Mouse (Mus musculus) testis, adult 10 weeks (tissue): ENCODE results near the gene Vmn1r14. TPM values are rescaled to one million over a fixed set of nuclear protein-coding genes. Genes with fewer than 3 reads are reported as not detected.

ENCODE experiments used
- polyA plus RNA-seq: library from polyadenylated mRNA; stranded (reverse); fragments of 350-450 nt; fragmentation: Illumina TruSeq; extraction: RNeasy Lipid Tissue Mini Kit (QIAGEN cat#74804); gene quantifications from one replicate; pipeline ENCODE4 v1.2.3, GENCODE M21; 2014; ENCODE audit warnings: low read depth, low replicate concordance

The Vmn1r14 gene
- 0.03 TPM for polyA plus RNA-seq

DNA sequence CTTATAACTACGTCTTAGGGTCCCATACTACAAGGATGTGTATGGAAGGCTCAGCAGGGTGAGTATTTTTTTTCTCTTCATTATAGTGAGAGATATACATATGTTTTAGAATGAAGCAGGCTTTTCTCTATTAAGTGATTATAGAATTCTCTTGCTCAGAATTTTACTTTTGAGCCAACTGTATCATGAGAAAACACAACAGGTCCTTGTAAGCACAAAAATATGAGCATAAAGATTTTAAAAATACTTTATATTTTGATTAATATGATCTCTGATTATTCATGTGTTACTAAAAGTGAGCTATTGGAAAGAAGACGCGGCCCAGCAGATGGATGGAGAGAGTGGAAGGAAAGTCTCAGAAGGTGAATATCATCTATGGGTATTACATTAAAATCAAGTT lies at the start of gene Vmn1r14:
Gene Vmn1r14 (plus strand): TSS at position 301 of the 400 bp plus-strand sequence.

DNA sequence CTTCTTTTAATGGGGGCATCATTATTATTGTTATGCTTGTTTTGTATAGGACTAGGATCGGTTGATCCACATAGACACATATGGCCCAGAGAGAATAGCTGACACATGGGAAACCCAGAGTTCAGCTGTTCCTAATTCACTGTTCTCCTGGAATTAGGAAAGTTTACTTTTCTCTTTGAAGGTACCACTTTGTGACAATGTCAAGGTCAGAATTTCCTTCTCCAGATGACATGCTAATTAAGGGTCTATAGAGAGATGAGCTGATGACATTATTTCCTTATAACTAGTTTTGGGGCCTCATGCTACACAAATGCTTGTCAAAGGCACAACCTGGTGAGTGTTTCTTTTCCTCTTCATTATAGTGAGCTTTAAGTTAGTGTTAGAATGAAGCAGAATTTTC lies 28.5 kb upstream of the Vmn1r14 start, which contains the start of gene Vmn1r13:
Gene Vmn1r13 (plus strand): TSS at position 301 of the 400 bp plus-strand sequence.

GRCm38 (mm10) chr6:57257652-57258051 lies 26.2 kb downstream of the Vmn1r14 start, which contains the start of gene Vmn1r15:
Gene Vmn1r15, plus strand, starts transcription at chr6:57257952.

Other genes starting within 250 kb of the Vmn1r14 start
- 0.27 TPM for gene Vmn1r6, start 234.4 kb upstream of the Vmn1r14 start, polyA plus RNA-seq
- not detected for gene Vmn1r7, start 206.4 kb upstream of the Vmn1r14 start, polyA plus RNA-seq
- gene Vmn1r8, start 199.4 kb upstream of the Vmn1r14 start, polyA plus RNA-seq: not detected
- 0.04 TPM for gene Vmn1r9, start 164.9 kb upstream of the Vmn1r14 start, polyA plus RNA-seq
- not detected for gene Vmn1r10, start 122.2 kb upstream of the Vmn1r14 start, polyA plus RNA-seq
- not detected for gene Vmn1r11, start 98.2 kb upstream of the Vmn1r14 start, polyA plus RNA-seq
- not detected for gene Vmn1r12, start 74.8 kb upstream of the Vmn1r14 start, polyA plus RNA-seq
- not detected for gene Vmn1r13, start 28.4 kb upstream of the Vmn1r14 start, polyA plus RNA-seq
- gene Vmn1r15, start 26.3 kb downstream of the Vmn1r14 start, polyA plus RNA-seq: 0.10 TPM
- 0.11 TPM for gene Vmn1r16, start 97.8 kb downstream of the Vmn1r14 start, polyA plus RNA-seq
- not detected for gene Vmn1r17, start 132.0 kb downstream of the Vmn1r14 start, polyA plus RNA-seq
- not detected for gene Vmn1r18, start 164.1 kb downstream of the Vmn1r14 start, polyA plus RNA-seq
- not detected for gene Vmn1r19, start 172.1 kb downstream of the Vmn1r14 start, polyA plus RNA-seq
- gene Vmn1r20, start 197.2 kb downstream of the Vmn1r14 start, polyA plus RNA-seq: not detected